7 mouse cellular contexts compared by ENCODE assay signal in genomic region chr4:119338861-119339361, GRCm38 (mm10). TPM values are rescaled to one million over a fixed set of nuclear protein-coding genes. Genes with fewer than 3 reads are reported as not detected.
DNase-seq lines count a peak whose midpoint lies in the region; ATAC-seq and TF ChIP-seq lines count a peak whose summit lies in the region.

No protein-coding gene starts in this region.

- WGBS in lung, embryonic 15.5 days = 2% methylated on average over 10 of the region's 10 CpGs
- whole genome bisulfite sequencing in olfactory bulb, adult 2 months = 2% methylated on average over 10 of the region's 10 CpGs

- no peak overlapping the region for H3K9ac ChIP-seq in lung, embryonic 15.5 days

- H3K27ac ChIP-seq in lung, embryonic 15.5 days = no peak overlapping the region
- H3K27ac ChIP-seq in olfactory bulb, adult 2 months (ENCODE audit: insufficient read depth, low read depth, low read length) = no peak overlapping the region

- ATAC-seq in lung, embryonic 15.5 days (ENCODE audit: borderline replicate concordance, extremely low read depth, low FRiP score, low TSS enrichment) = peak; percentile 52; the same call in 1 of the 2 replicates

- no peak for TF ChIP-seq POLR2A in olfactory bulb, adult 2 months (IDR thresholded peaks at IDR 0.05; ENCODE audit: insufficient read depth, low read depth, low read length)

- no peak overlapping the region for H3K4me3 ChIP-seq in E14TG2a.4 (replicated peaks; ENCODE audit: low read length)
- no peak overlapping the region for H3K4me3 ChIP-seq in lung, embryonic 15.5 days
- H3K4me3 ChIP-seq in olfactory bulb, adult 2 months (ENCODE audit: insufficient read depth, low read depth, low read length) = no peak overlapping the region

- H3K4me1 ChIP-seq in E14TG2a.4 (replicated peaks; ENCODE audit: low read depth, low read length) = peaks cover 5% of the 10 kb centered on the region; the same call in 1 of the 2 replicates
- no peaks in the 10 kb centered on the region for H3K4me1 ChIP-seq in lung, embryonic 15.5 days
- no peaks in the 10 kb centered on the region for H3K4me1 ChIP-seq in olfactory bulb, adult 2 months (ENCODE audit: control insufficient read depth, insufficient read depth, low read length)

- H3K27me3 ChIP-seq in E14TG2a.4 (ENCODE audit: insufficient read depth, low read length) = no peaks in the 10 kb centered on the region
- H3K27me3 ChIP-seq in lung, embryonic 15.5 days = no peaks in the 10 kb centered on the region

- H3K4me2 ChIP-seq in lung, embryonic 15.5 days = peak overlapping the region; percentile 36; the same call in 1 of the 2 replicates

- H3K36me3 ChIP-seq in E14TG2a.4 (ENCODE audit: insufficient read depth, low read length) = no peaks in the 10 kb centered on the region
- H3K36me3 ChIP-seq in lung, embryonic 15.5 days = no peaks in the 10 kb centered on the region

- peak; percentile 47 for DNase-seq in adrenal gland, adult 2 months
- peak; percentile 46 for DNase-seq in embryo, embryonic 11.5 days (ENCODE audit: low read depth, low spot score)
- peak; percentile 42 to 52 for DNase-seq in heart, postnatal 36 days
- peak; percentile 11 to 45 for DNase-seq in layer of hippocampus, adult 18-20 months (ENCODE audit: low spot score in 2 of 2)

- peak; percentile 92 for TF ChIP-seq CTCF in E14TG2a.4 (conservative IDR thresholded peaks at IDR 0.05; ENCODE audit: low read length)
- peak; percentile 61 for TF ChIP-seq CTCF in olfactory bulb, adult 2 months (IDR thresholded peaks at IDR 0.05; ENCODE audit: insufficient read depth, low read depth, low read length)

- intact Hi-C loops in heart, postnatal 36 days (cut with DNase I) = loop anchor here (1.0 to 2.0 kb wide), 2 partner anchors 92 to 100 kb away; no protein-coding TSS in a partner anchor

- H3K9me3 ChIP-seq in E14TG2a.4 (ENCODE audit: low read length) = no peaks in the 10 kb centered on the region
- no peaks in the 10 kb centered on the region for H3K9me3 ChIP-seq in lung, embryonic 15.5 days

RNA-seq across cellular contexts. Expression of gene Ppih, which starts 18.6 kb away (rescaled TPM):
- total RNA-seq in adrenal gland, adult 2 months (2021) = 10 to 100 TPM; 15.9 to 23.7 TPM
- polyA plus RNA-seq in adrenal gland, adult 2 months (2012; rRNA removed) = 1.8 and 1.9 TPM in 2 replicates
- 10 to 100 TPM in 1 of 2 experiments, 1 to 10 TPM in 1; 9.4 to 12.2 TPM for total RNA-seq in heart, postnatal 36 days (2021)
- 10 to 100 TPM; 13.0 to 16.3 TPM for total RNA-seq in layer of hippocampus, adult 18-20 months (2021)
- polyA plus RNA-seq in lung, embryonic 15.5 days (2015; fragmentation: Nextera tagmentation; extraction: Ambion mirVana) = 102 and 115 TPM in 2 replicates
- not detected in 2 replicates for polyA plus RNA-seq in olfactory bulb, adult 2 months (2012; ENCODE audit: insufficient read depth, insufficient read length, low replicate concordance, missing spikeins)

RNA-seq across cellular contexts. Expression of gene Ybx1, which starts 44.5 kb away (rescaled TPM):
- total RNA-seq in adrenal gland, adult 2 months (2021) = 100 to 1,000 TPM; 692 to 835 TPM
- 323 and 336 TPM in 2 replicates for polyA plus RNA-seq in adrenal gland, adult 2 months (2012; rRNA removed)
- 100 to 1,000 TPM; 786 to 814 TPM for total RNA-seq in heart, postnatal 36 days (2021)
- total RNA-seq in layer of hippocampus, adult 18-20 months (2021) = 100 to 1,000 TPM; 242 to 255 TPM
- 635 and 678 TPM in 2 replicates for polyA plus RNA-seq in lung, embryonic 15.5 days (2015; fragmentation: Nextera tagmentation; extraction: Ambion mirVana)
- 690 TPM in 1 of 2 replicates, not detected in the other for polyA plus RNA-seq in olfactory bulb, adult 2 months (2012; ENCODE audit: insufficient read depth, insufficient read length, low replicate concordance, missing spikeins)
